Mouse (Mus musculus): ENCODE measurements at regions not wholly inside any gene's neighbourhood (a gene's known extent, or its start where the extent isn't known, plus 50 kb on each side); places are given as distances from the start of the nearest gene placed in this dataset.

DNA sequence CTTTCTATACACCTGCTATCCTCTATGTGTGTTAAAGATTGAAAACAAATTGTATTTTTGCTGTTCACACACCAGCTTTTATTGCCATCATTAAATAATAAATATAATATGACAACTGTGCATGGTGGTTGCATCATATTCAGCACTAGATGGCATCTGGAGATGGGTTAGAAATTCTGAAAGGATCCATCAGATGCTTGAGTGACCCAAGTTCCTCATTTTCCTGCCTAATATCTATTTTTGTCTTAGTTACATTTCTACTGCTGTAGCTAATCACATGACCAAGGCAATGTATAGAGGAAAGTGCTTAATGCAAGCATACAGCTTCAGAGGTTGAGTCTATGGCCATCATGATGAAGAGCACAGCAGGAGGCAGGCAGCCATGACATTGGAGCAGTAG is 69.7 kb upstream of the C1qtnf7 start:
- H3K4me3 ChIP-seq (ENCODE audit: low read depth, low read length) = no peak overlapping the region
- no peak for ATAC-seq (ENCODE audit: low read depth)
- no peaks in the 10 kb centered on the region for H3K36me3 ChIP-seq (ENCODE audit: control insufficient read depth, insufficient read depth, low read length)
- H3K9ac ChIP-seq (replicated peaks; ENCODE audit: low read depth, low read length) = no peak overlapping the region
- no peaks in the 10 kb centered on the region for H3K9me3 ChIP-seq (ENCODE audit: control insufficient read depth, low read length)
- H3K4me2 ChIP-seq (ENCODE audit: low read depth, low read length) = no peak overlapping the region
- H3K27ac ChIP-seq (ENCODE audit: low read depth, low read length) = no peak overlapping the region
- H3K4me1 ChIP-seq (ENCODE audit: control insufficient read depth, insufficient read depth, low read length) = no peaks in the 10 kb centered on the region
- H3K27me3 ChIP-seq (ENCODE audit: control insufficient read depth, insufficient read depth, low read length) = no peaks in the 10 kb centered on the region

- Histone ChIP-seq H3K9ac (replicated peaks; ENCODE audit: low read depth, low read length) (no peak overlapping the region), H3K27me3 (ENCODE audit: control insufficient read depth, insufficient read depth, low read length) (no peaks in the 10 kb centered on the region), H3K36me3 (ENCODE audit: control insufficient read depth, insufficient read depth, low read length) (no peaks in the 10 kb centered on the region), H3K4me1 (ENCODE audit: control insufficient read depth, insufficient read depth, low read length) (no peaks in the 10 kb centered on the region), H3K9me3 (ENCODE audit: control insufficient read depth, low read length) (no peaks in the 10 kb centered on the region), H3K27ac (ENCODE audit: low read depth, low read length) (no peak overlapping the region), H3K4me3 (ENCODE audit: low read depth, low read length) (no peak overlapping the region), H3K4me2 (ENCODE audit: low read depth, low read length) (no peak overlapping the region)
- no peak for ATAC-seq (ENCODE audit: low read depth)
Observed at GRCm38 (mm10) chr5:43446295-43446694, 69.0 kb upstream of the C1qtnf7 start.

DNA sequence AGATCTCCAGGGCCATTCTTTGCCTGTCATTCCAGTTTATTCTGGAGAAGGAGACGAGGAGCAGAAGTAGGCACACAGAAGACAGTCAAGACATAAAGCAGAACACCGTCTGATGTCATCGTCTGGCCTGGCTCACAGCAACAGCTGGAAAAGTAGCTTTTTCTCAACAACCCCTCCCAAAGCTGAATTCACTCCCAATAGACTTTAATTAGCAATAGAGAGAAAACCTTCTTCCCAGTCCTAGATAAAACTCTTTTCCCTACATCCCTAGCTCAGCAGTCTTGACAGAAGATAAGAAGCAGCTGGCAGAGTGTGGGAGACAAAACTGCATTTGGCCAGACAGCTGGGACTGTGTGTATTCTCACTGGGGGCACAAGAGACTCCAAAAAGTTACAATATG is 59.3 kb upstream of the C1qtnf7 start:
- WGBS = 86% methylated on average over 3 of the region's 3 CpGs
- Histone ChIP-seq H3K27ac (ENCODE audit: low read depth, low read length) (no peak overlapping the region), H3K4me3 (ENCODE audit: low read depth, low read length) (no peak overlapping the region), H3K4me2 (ENCODE audit: low read depth, low read length) (no peak overlapping the region), H3K4me1 (ENCODE audit: control insufficient read depth, insufficient read depth, low read length) (no peaks in the 10 kb centered on the region), H3K36me3 (ENCODE audit: control insufficient read depth, insufficient read depth, low read length) (no peaks in the 10 kb centered on the region), H3K27me3 (ENCODE audit: control insufficient read depth, insufficient read depth, low read length) (no peaks in the 10 kb centered on the region), H3K9me3 (ENCODE audit: control insufficient read depth, low read length) (no peaks in the 10 kb centered on the region), H3K9ac (replicated peaks; ENCODE audit: low read depth, low read length) (no peak overlapping the region)
- no peak for ATAC-seq (ENCODE audit: low read depth)

DNA sequence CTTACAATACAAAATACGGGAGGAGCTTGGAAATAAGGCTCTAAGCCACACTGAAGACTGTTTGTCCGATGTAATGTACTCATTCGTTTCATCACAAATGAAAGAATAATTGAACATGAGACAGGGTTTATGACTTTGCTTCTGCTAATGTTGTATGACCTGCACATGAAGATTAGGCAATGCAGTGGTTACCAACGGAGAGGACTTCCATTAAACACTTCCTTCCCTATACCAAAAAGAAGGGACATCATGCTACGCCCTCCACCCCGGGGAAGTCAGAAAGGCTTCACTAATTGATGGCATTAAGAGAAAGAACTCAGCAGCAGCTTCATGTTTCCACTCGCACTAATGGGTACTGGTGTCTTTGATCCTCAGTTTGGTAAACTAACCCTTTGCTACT is 57.6 kb upstream of the C1qtnf7 start:
- Histone ChIP-seq H3K27ac (ENCODE audit: low read depth, low read length) (no peak overlapping the region), H3K27me3 (ENCODE audit: control insufficient read depth, insufficient read depth, low read length) (no peaks in the 10 kb centered on the region), H3K36me3 (ENCODE audit: control insufficient read depth, insufficient read depth, low read length) (no peaks in the 10 kb centered on the region), H3K9ac (replicated peaks; ENCODE audit: low read depth, low read length) (no peak overlapping the region), H3K4me1 (ENCODE audit: control insufficient read depth, insufficient read depth, low read length) (no peaks in the 10 kb centered on the region), H3K9me3 (ENCODE audit: control insufficient read depth, low read length) (no peaks in the 10 kb centered on the region), H3K4me3 (ENCODE audit: low read depth, low read length) (no peak overlapping the region), H3K4me2 (ENCODE audit: low read depth, low read length) (no peak overlapping the region)
- ATAC-seq (ENCODE audit: low read depth) = no peak
- 90% methylated on average over 7 of the region's 7 CpGs for WGBS

- no peak overlapping the region for H3K9ac ChIP-seq (replicated peaks; ENCODE audit: low read depth, low read length)
- no peak overlapping the region for H3K27ac ChIP-seq (ENCODE audit: low read depth, low read length)
- H3K4me1 ChIP-seq (ENCODE audit: control insufficient read depth, insufficient read depth, low read length) = no peaks in the 10 kb centered on the region
- no peak overlapping the region for H3K4me2 ChIP-seq (ENCODE audit: low read depth, low read length)
- H3K36me3 ChIP-seq (ENCODE audit: control insufficient read depth, insufficient read depth, low read length) = no peaks in the 10 kb centered on the region
- 90% methylated on average over 1 of the region's 1 CpGs for WGBS
- H3K4me3 ChIP-seq (ENCODE audit: low read depth, low read length) = no peak overlapping the region
- H3K9me3 ChIP-seq (ENCODE audit: control insufficient read depth, low read length) = no peaks in the 10 kb centered on the region
- ATAC-seq (ENCODE audit: low read depth) = no peak
- H3K27me3 ChIP-seq (ENCODE audit: control insufficient read depth, insufficient read depth, low read length) = no peaks in the 10 kb centered on the region
Observed at GRCm38 (mm10) chr5:43461987-43462715, 53.2 kb upstream of the C1qtnf7 start.
